Mouse (Mus musculus) ZHBTc4 (cell line): ENCODE measurements around the gene Spc25.

Source experiments
- DNase-seq: peaks from one replicate; pipeline ENCODE4 v3.0.0-alpha.2; 2011; ENCODE audit warnings: low read depth, low spot score

Spc25 gene

DNA sequence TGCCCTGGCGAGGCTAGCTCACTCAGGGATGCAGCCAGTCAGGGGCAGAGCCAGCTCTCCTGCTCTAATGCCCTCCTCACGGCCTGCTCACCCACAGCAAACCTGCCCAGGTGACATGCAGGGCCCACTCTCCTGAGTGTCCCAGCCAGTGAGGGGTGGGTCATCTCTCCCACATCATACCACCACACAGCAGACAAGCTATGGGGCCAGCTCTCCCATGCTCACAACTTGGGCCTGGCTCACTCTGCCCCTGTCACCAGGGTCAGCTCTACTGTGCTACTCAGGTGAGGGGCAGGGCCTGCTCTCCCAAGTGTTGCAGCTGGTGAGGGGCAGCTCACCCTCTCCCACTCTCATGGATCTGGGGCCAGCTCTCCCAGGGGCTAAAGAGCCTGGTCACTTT, 18.0 kb downstream of the Spc25 start:
- no peak for DNase-seq

DNA sequence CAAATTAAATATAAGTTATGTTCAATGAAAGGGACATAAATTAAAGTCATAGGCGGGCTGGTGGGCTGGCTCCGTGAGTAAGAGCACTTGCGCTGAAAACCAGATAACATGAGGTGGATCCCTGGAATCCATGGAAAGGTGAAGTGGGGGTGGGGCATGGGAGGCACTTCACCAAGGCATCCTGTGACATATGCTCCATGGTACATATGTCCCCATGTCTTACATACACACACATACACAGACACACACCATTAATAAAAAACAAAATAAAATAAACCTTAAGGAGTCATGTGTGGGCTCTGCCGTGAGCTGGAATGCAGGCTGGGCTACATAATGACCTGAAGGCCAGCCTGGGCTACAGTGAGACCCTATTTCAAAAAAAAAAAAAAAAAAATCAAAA, 26.3 kb downstream of the Spc25 start:
- no peak for DNase-seq

DNA sequence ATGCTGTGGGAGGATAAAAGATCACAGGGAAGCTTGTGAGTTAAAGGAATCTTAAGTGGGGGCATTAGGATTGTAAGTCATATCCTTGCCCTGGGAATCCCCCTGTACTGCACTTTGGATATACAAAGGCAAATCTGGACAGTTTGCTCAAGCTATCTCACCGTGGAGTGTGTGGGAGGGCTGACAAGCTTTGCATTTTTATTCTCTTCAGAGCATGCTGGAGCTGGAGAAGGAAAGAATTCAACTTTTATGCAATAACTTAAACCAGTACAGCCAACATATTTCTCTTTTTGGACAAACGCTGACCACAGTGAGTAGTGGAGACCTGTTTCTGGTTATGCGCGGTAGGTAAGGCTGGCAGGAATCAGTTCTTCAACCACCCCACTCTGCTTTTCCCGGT, 30.7 kb downstream of the Spc25 start:
- DNase-seq: no peak

DNA sequence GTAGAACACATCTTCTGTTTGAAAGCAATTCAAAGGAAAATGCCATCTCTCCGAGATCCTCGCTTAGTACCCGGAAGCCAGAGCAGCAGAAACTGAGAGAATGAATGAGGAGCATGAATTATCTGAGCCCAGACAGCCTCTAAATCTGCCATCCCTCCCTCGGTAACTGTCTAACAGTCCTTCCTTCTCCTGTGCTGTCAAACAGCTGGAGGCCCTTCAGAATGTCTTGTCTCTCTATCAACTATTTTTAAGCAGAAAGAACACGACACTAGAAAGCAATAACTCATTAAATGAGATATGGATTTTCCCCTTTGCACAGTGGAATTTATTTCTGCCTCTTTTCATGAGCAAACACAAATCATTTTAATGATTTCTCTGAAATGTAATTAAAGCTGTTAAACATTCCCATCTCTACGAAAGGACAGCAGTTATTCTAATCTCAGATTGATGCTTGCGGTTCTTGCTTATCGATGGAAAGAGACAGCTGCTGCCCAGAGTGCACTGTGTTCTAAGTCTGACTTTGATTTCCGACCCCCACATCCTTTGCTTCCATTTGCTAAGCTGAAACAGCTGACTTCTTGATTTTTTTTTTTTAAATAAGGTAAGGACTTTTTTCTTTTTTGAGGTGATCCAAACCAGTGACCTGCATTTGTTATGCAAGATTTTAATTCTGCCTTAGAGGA, 35.5 kb downstream of the Spc25 start:
- DNase-seq: no peak

DNA sequence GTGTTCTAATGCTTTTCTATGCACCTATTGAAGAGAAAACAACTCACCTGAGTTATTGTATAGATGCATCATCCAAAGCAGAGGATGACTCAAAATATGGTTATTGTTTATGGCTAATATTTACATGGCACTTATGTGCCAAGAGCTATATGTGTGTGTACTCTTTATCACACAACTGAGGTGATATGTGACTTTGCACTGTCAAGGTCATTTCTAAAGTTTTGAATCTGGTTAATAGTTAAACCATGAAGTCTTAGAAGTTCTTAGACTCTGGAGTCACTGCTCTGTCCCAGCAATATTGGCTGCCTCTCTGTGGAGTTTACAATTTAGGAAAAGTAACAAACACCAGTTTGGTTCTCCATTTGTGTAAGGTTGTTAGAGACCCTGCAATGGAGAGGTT, 47.1 kb downstream of the Spc25 start:
- no peak for DNase-seq

DNA sequence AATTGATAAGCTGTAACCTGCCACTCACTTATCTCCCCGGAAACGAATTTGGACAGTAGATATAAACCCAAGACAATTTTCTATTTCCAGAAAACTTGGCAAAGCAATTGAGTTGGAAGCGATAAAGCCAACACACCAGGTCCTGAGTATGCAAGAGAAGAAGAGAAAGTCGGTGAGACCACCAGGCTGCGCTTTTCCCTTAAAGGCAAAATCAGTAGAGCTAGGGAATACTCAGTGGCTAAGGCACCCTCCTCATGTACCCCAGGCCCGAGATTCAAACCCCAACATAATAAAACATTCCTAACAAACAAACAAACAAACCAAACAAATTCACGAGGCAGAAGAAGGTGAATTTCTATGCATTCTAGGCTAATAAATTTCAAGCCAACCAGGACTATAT, 49.7 kb downstream of the Spc25 start:
- DNase-seq: no peak

DNA sequence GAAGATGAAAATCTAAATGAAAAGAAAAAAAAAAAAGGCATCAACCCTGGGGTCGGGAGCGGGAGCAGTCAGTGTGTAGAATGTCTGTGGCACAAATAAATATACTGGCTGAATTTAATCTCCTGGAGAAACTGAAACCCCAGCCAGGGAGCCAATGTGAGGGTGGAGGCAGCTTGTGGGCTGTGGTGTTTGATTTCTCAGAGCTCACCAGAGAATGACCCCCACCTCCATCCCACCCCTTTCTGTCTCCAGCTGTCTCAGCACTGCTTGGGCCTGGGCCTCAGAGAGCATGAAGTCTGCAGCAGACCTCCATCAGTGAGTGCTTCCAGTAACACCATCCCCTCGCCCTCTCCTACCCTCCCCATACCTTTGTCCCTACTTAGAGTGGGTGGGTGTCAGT, 50.1 kb downstream of the Spc25 start:
- DNase-seq: no peak

DNA sequence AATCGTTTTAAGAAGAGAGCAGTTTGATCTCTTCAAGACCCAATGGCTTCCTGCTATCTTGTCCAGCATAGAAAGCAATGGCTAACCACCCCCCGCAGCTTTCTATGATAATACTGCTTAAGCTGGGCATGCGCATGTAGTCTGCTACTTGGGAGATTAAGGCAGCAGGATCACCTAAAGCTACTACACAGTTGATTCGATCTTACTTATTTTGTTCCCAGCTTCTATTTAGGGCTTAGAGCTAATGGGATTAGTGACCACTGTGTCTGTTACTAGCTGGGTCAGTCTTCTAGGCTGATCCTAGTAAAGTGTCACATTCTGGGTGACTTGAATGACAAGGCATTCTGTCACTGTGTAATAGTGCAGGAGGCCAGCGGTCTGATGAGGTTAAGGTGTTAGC, 55.2 kb downstream of the Spc25 start:
- no peak for DNase-seq

DNA sequence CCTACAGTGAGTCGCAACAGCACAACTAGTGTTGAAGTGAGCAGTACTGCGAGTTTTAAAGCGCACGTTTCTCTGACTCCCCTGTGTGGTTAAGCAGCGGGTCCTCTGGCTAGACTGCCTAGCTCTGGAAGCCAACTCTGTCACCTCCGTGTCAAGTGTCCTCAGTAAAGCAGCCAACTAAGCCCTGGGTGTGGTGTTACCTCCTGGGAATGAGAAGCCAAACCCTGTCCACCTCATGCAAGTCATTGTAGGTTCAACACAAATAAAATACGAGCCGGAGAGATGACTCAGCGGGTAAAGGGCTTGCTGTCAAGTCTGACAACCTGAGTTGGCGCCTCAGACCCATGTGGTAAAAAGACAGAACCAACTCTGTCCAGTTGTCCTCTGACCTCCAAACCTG, 56.8 kb downstream of the Spc25 start:
- DNase-seq: no peak

DNA sequence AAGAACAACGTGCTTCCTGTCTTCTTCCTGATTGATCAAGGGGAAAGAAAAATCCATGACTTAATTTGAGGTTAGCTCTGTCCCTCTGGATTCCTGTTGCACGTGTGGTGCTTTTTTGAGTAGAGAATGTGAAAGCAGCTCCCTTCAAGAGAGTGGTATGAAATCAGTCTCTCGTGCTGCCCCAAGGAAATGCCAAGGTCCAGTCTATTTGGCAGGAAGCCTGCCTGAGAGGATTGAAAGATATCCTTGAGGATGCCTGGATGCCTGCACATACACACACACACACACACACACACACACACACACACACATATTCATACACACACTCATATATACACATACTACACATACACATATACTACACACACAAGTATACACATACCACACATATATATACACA, 57.3 kb downstream of the Spc25 start:
- no peak for DNase-seq
